Mouse (Mus musculus): ENCODE data around the gene Spryd7.

- TF ChIP-seq CTCF (IDR thresholded peaks at IDR 0.05), result no peak
- TF ChIP-seq EP300 (IDR thresholded peaks at IDR 0.05), result no peak
These were observed 20.9 kb downstream of the Spryd7 start for GRCm38 (mm10) chr14:61535811-61536210.
